Mouse (Mus musculus) midbrain, postnatal 0 days (tissue): ENCODE data around the gene Zscan5b. TPM values are rescaled to one million over a fixed set of nuclear protein-coding genes. Genes with fewer than 3 reads are reported as not detected.
"Not testable (repeated sequence)": the region's sequence is repeated elsewhere in the genome, so short reads cannot be mapped to it uniquely, and the experiment has no call there.

Source experiments
- ATAC-seq: fragments of 200-750 bp; cut with Nextera tagmentation; 2 replicates; pipeline ENCODE4 v1.8.0; 2017; ENCODE audit warnings: moderate number of reproducible peaks, mild to moderate bottlenecking, moderate TSS enrichment, moderate library complexity; ENCODE audit not compliant: low FRiP score
- DNase-seq: peaks from one replicate; pipeline ENCODE4 v3.0.0-alpha.2; 2015; ENCODE audit warnings: low spot score
- H3K27ac ChIP-seq: fragments of 300-500 bp; sonication (generic); 2 replicates; pipeline ENCODE4 v1.5.1; 2014; ENCODE audit warnings: low read depth, mild to moderate bottlenecking, low read length, mixed read lengths
- H3K27me3 ChIP-seq: fragments of 300-500 bp; sonication (generic); 2 replicates; pipeline ENCODE4 v1.6.1; 2014; ENCODE audit warnings: low read length, control low read depth, mixed read lengths; ENCODE audit not compliant: insufficient read depth
- H3K36me3 ChIP-seq: fragments of 300-500 bp; sonication (generic); 2 replicates; pipeline ENCODE4 v1.6.1; 2014; ENCODE audit warnings: low read length, control low read depth, mixed read lengths; ENCODE audit not compliant: insufficient read depth
- H3K4me1 ChIP-seq: fragments of 300-500 bp; sonication (generic); 2 replicates; pipeline ENCODE4 v1.6.1; 2014; ENCODE audit warnings: mild to moderate bottlenecking, control low read depth, antibody characterized with exemption, low read length, mixed read lengths; ENCODE audit not compliant: insufficient read depth
- H3K4me2 ChIP-seq: fragments of 300-500 bp; sonication (generic); 2 replicates; pipeline ENCODE4 v1.6.1; 2014; ENCODE audit warnings: low read depth, mild to moderate bottlenecking, low read length, mixed read lengths; ENCODE audit not compliant: poor library complexity, severe bottlenecking
- H3K4me3 ChIP-seq: fragments of 300-500 bp; sonication (generic); 2 replicates; pipeline ENCODE4 v1.5.1; 2014; ENCODE audit warnings: low read depth, mild to moderate bottlenecking, low read length, moderate library complexity
- H3K9ac ChIP-seq: fragments of 300-500 bp; sonication (generic); replicated peaks from 2 replicates; pipeline ENCODE4 v1.6.1; 2014; ENCODE audit warnings: mild to moderate bottlenecking, low read length, moderate library complexity, mixed read lengths; ENCODE audit not compliant: poor library complexity, severe bottlenecking
- H3K9me3 ChIP-seq: fragments of 300-500 bp; sonication (generic); 2 replicates; pipeline ENCODE4 v1.6.1; 2016; ENCODE audit warnings: low read length, control low read depth
- CTCF ChIP-seq: IDR thresholded peaks from 2 replicates; pipeline ENCODE4 v1.5.1; 2016; ENCODE audit warnings: antibody characterized with exemption, mild to moderate bottlenecking
- WGBS: fragments of 180-500 bp; shearing (Covaris S2); extraction: QIAGEN DNeasy Blood & Tissue Kit; methylation state at CpG from one replicate; pipeline ENCODE4 v1.1.7; 2014; 5-methylcytosine and 5-hydroxymethylcytosine counted together
- polyA plus RNA-seq: library from polyadenylated mRNA; unstranded; fragments of >200 nt; fragmentation: Nextera tagmentation; extraction: Ambion mirVana; gene quantifications from 2 replicates; pipeline ENCODE4 v1.2.1, GENCODE M21; 2015
- total RNA-seq: library from RNA; depleted of rRNA; stranded (reverse); fragments of >200 nt; gene quantifications from 2 replicates; pipeline ENCODE4 v1.2.3, GENCODE M21; 2014

Zscan5b gene
- total and polyA plus RNA-seq, 2 experiments from 2014 or later = not detected

DNA sequence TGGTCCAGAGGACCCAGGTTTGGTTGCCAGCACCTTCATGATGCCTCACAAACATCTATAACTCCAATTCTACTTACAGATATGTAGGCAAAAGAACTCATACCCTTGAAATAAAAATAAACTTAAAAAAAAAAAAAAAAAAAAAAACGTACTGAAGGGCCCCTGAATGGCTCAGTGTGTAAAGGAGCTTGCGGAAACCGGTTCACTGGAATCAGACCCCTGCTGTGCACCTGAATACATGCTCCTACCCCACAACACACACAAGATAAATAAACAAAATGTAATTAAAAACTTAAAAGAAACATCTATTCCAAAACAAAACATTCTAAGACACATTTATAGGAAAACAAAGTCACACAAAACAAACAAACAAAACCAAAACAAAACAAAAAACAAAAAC is 1.9 kb upstream of the Zscan5b start:
- Histone ChIP-seq H3K27me3 (no peaks in the 10 kb centered on the region), H3K4me2 (no peak overlapping the region), H3K4me3 (no peak overlapping the region), H3K9ac (no peak overlapping the region), H3K9me3 (no peaks in the 10 kb centered on the region), H3K36me3 (no peaks in the 10 kb centered on the region), H3K4me1 (no peaks in the 10 kb centered on the region), H3K27ac (no peak overlapping the region)
- no peak for TF ChIP-seq CTCF
- DNase-seq (no peak), ATAC-seq (no peak)
- WGBS = 25% methylated on average over 3 of the region's 3 CpGs

GRCm38 (mm10) chr7:6228491-6228890 is 6.4 kb downstream of the Zscan5b start:
- H3K9ac ChIP-seq, H3K4me1 ChIP-seq, H3K27me3 ChIP-seq, ATAC-seq, H3K36me3 ChIP-seq, H3K4me3 ChIP-seq, H3K27ac ChIP-seq, H3K9me3 ChIP-seq, H3K4me2 ChIP-seq: not testable (repeated sequence)
- peak; percentile 10 for DNase-seq
- WGBS = 55% methylated on average over 8 of the region's 8 CpGs

- DNase-seq (no peak), ATAC-seq (no peak)
- TF ChIP-seq CTCF = no peak
- Histone ChIP-seq H3K4me3 (no peak overlapping the region), H3K27ac (no peak overlapping the region), H3K4me2 (no peak overlapping the region), H3K36me3 (no peaks in the 10 kb centered on the region), H3K27me3 (no peaks in the 10 kb centered on the region), H3K9ac (no peak overlapping the region), H3K9me3 (no peaks in the 10 kb centered on the region), H3K4me1 (no peaks in the 10 kb centered on the region)
- 52% methylated on average over 11 of the region's 11 CpGs for WGBS
Measured at GRCm38 (mm10) chr7:6239787-6240186, 17.7 kb downstream of the Zscan5b start.

DNA sequence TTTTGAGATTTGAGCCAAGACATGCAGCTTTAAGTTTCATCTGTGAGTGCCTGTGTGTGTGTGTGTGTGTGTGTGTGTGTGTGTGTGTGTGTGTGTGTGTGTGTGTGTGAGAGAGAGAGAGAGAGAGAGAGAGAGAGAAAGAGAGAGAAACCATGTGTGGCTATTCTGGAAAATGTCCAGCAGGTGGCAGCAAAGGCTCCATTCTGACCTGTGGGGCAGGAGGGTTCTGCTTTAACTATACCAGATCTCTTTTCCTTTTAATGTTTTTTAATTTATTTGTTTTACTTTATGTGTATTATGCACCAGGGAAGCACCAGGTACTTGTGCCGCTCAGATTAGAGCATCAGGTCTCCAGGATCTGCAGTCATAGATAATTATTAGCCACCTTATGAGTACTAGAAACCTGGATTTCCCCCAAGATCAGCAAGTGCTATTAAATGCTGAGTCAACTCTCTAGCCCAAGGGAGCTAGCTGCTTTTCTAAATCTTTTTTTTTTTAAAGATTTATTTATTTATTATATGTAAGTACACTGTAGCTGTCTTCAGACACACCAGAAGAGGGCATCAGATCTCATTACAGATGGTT is 18.9 kb downstream of the Zscan5b start:
- WGBS = 32% methylated on average over 1 of the region's 1 CpGs
- H3K27me3 ChIP-seq, H3K4me3 ChIP-seq, H3K9ac ChIP-seq, H3K4me2 ChIP-seq, H3K4me1 ChIP-seq, ATAC-seq, H3K36me3 ChIP-seq, H3K9me3 ChIP-seq, H3K27ac ChIP-seq: not testable (repeated sequence)
- peak; percentile 23 for DNase-seq
- TF ChIP-seq CTCF = peak; percentile 59

DNA sequence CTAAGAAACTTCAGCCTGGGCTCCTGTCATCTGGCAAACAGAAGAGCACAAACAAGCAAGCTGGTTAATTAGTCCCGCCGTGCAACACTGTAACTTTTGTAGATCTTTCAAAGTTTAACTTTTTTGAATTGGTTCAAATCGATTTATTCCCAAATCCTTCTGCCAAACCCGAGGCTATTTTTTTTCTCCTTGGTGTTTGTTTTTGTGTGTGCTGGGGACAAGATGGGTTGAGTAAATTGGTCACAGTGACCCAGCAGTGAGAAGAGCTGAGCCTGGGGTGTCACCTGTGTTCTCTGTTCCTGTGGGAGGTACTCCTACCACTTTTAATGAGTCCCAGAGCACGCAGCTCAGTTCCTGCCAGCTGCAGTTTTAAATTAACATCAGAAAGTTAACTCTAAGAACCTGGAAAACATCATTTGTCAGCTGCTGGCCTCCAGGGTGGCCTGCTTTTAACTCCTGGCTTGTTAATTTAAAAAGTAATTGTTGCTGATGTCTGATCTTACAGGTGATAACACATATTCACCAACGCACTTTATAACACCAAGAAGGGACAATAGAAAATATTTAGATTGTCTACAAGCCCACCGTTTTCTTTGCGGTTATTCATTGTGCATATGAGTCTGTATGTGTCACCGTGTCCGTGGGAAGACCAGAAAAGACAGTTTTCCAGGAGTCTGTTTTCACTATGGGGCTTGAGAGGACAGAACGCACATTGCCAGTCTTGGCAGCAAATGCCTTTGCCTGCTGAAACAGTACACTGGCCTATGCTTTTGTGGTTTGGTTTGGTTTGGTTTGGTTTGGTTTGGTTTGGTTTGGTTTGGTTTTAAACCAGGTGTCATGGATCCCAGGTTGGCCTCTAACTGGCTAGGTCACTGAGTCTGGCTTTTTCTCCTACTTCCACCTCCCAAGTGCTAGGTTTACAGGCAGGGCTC is 22.5 kb downstream of the Zscan5b start:
- no peak for ATAC-seq
- no peak for TF ChIP-seq CTCF
- 57% methylated on average over 11 of the region's 11 CpGs for WGBS

DNA sequence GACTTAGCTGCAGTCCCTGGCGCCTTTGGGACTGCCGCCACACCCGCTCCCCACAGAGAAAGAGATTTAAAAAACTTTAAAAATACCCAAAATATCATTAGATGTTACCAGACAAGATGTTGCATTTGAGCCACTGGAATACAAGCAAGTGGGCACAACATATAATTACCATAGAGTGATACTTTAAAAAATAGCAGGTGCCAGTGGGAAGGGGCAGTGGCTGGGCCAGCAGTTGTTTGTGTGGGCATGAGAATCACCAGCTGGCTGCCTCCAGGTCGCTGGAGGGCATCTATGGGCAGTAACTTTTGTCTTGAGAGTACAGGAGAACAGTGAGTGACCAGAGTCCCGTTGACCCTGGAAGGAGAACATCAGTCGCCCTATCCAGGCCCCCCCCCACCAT is 30.3 kb downstream of the Zscan5b start, which contains the start of gene Epp13:
Epp13 (plus strand) TSS at position 301 of the 400 bp plus-strand sequence.
- Histone ChIP-seq H3K27me3 (no peaks in the 10 kb centered on the region), H3K36me3 (no peaks in the 10 kb centered on the region), H3K9me3 (0 out of 2 replicates have a peak, but pooled peaks cover 5% of the 10 kb centered on the region), H3K4me2 (no peak within 1 kb of the TSS), H3K4me3 (no peak within 1 kb of the TSS), H3K9ac (no peak within 1 kb of the TSS), H3K27ac (no peak within 1 kb of the TSS), H3K4me1 (no peaks in the 10 kb centered on the region)
- WGBS = 86% methylated on average over 6 of the region's 6 CpGs
- TF ChIP-seq CTCF = no peak
- DNase-seq (no peak), ATAC-seq (no peak)

More for the DNA sequence above, 22.5 kb downstream of the Zscan5b start:
- no peak overlapping the region for H3K9ac ChIP-seq
- H3K9me3 ChIP-seq = no peaks in the 10 kb centered on the region
- no peaks in the 10 kb centered on the region for H3K27me3 ChIP-seq
- no peak overlapping the region for H3K4me2 ChIP-seq
- H3K27ac ChIP-seq = no peak overlapping the region
- no peaks in the 10 kb centered on the region for H3K4me1 ChIP-seq
- H3K36me3 ChIP-seq = no peaks in the 10 kb centered on the region
- no peak overlapping the region for H3K4me3 ChIP-seq
- DNase-seq = no peak
